Mouse (Mus musculus): ENCODE measurements around the gene Ak4.

DNA sequence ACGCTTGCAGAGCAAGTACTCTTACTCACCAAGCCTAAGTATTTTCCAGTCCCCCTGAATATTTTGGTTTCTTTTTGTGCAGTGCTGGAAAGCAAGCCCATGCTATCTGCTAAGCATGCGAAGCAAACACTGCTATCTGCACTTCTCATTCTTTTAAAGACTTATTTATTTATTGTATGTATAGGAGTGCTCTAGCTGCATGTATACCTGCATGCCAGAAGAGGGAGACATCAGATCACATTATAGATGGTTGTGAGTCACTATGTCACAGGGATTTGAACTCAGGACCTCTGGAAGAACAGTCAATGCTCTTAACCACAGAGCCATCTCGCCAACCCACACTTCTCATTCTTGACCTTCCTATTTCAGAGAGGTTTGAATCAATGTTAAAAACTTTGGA lies 94.2 kb downstream of the Ak4 start:
- no peak for TF ChIP-seq CTCF (IDR thresholded peaks at IDR 0.05)
- no peak for TF ChIP-seq EP300 (IDR thresholded peaks at IDR 0.05)
